Mouse (Mus musculus) heart, embryonic 14.5 days (tissue): ENCODE measurements around the gene Ptgds. TPM values are rescaled to one million over a fixed set of nuclear protein-coding genes. Genes with fewer than 3 reads are reported as not detected.

Experiments used
- ATAC-seq: fragments of 200-750 bp; cut with Nextera tagmentation; 2 replicates; pipeline ENCODE4 v1.8.0; 2017; ENCODE audit warnings: low read depth, moderate TSS enrichment; ENCODE audit not compliant: insufficient number of reproducible peaks, insufficient read depth, low FRiP score
- H3K27ac ChIP-seq, 2 experiments: fragments of 200-500 bp in 1 of 2; fragments of 300-500 bp in 1 of 2; sonication (generic) in 1 of 2; replicated peaks in 1 of 2; 2 replicates each; pipeline ENCODE4 v1.5.1; 2012 to 2014; ENCODE audit warnings: low read depth in 2 of 2, low read length in 2 of 2, control low read depth in 1 of 2, mild to moderate bottlenecking in 1 of 2, mixed read lengths in 1 of 2; ENCODE audit not compliant: control insufficient read depth in 1 of 2, insufficient read depth in 1 of 2
- H3K27me3 ChIP-seq: fragments of 300-500 bp; sonication (generic); 2 replicates; pipeline ENCODE4 v1.6.1; 2014; ENCODE audit warnings: mild to moderate bottlenecking, low read length, control low read depth; ENCODE audit not compliant: control insufficient read depth, insufficient read depth
- H3K36me3 ChIP-seq: fragments of 300-500 bp; sonication (generic); 2 replicates; pipeline ENCODE4 v1.6.1; 2014; ENCODE audit warnings: mild to moderate bottlenecking, control low read depth, low read length, mixed read lengths; ENCODE audit not compliant: control insufficient read depth, insufficient read depth
- H3K4me1 ChIP-seq, 2 experiments: fragments of 200-500 bp in 1 of 2; fragments of 300-500 bp in 1 of 2; sonication (generic) in 1 of 2; 2 replicates each; pipeline ENCODE4 v1.6.1; 2012 to 2014; ENCODE audit warnings: low read length in 2 of 2, control low read depth in 1 of 2, mixed read lengths in 1 of 2; ENCODE audit not compliant: control insufficient read depth in 2 of 2, insufficient read depth in 2 of 2
- H3K4me2 ChIP-seq: fragments of 300-500 bp; sonication (generic); 2 replicates; pipeline ENCODE4 v1.6.1; 2014; ENCODE audit warnings: mild to moderate bottlenecking, low read length
- H3K4me3 ChIP-seq, 2 experiments: fragments of 200-500 bp in 1 of 2; fragments of 300-500 bp in 1 of 2; sonication (generic) in 1 of 2; 2 replicates each; pipeline ENCODE4 v1.5.1; 2012 to 2014; ENCODE audit warnings: low read length in 2 of 2, mild to moderate bottlenecking in 2 of 2, control low read depth in 1 of 2, low read depth in 1 of 2, moderate library complexity in 1 of 2; ENCODE audit not compliant: control insufficient read depth in 1 of 2, insufficient read depth in 1 of 2
- H3K9ac ChIP-seq: fragments of 300-500 bp; sonication (generic); 2 replicates; pipeline ENCODE4 v1.6.1; 2014; ENCODE audit warnings: mild to moderate bottlenecking, low read length
- H3K9me3 ChIP-seq: fragments of 300-500 bp; sonication (generic); 2 replicates; pipeline ENCODE4 v1.6.1; 2016; ENCODE audit warnings: low read length, control low read depth; ENCODE audit not compliant: control insufficient read depth
- WGBS: fragments of 180-500 bp; shearing (Covaris S2); extraction: QIAGEN DNeasy Blood & Tissue Kit; methylation state at CpG from one replicate; pipeline ENCODE4 v1.1.7; 2014; 5-methylcytosine and 5-hydroxymethylcytosine counted together
- polyA plus RNA-seq: library from polyadenylated mRNA; unstranded; fragments of >200 nt; fragmentation: Nextera tagmentation; extraction: Ambion mirVana; gene quantifications from 2 replicates; pipeline ENCODE4 v1.2.1, GENCODE M21; 2014

Ptgds gene
- polyA plus RNA-seq, 1 experiment from 2014 or later = 98.5 TPM

DNA sequence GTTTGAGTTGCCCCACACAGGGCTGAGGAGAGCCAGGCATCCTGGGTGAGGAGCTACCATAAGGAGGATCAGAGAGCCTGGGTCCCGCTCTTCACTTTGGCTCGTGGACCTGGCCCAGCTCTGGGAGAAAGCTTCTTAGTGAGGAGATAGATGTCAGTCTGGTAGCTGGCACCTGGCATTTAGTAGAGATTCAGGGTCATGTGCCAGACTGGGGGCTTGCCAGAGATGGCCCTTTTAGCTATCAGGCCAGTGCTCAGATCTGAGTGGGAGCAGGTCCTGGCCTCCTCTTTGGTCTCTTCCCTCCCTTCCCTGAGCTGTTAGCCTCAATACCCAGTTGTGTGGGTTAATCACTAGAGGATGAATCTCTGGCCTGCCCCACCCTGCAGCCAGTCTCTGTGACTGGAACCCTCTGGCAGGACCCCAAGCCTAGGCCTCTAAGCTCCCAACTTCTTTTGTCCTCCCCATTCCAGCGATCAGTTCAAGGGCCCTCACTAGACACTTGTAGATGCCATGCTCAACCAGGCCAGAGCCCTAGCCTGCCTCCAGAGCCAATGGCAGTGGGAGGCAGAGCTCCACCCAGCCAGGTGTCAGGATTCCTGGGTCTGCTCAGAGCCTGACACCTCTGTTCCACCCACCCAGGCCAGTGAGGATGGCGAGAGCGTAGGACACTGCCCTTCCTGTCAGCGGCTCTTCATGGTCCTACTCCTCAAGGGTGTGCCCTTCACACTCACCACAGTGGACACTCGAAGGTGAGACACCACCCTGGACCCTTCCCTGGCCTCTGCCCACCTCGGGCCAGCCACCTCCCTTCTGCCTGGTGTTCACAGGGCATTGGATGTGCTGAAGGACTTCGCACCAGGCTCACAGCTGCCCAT is 12.6 kb downstream of the Ptgds start:
- H3K4me3 ChIP-seq = no peak overlapping the region
- no peaks in the 10 kb centered on the region for H3K9me3 ChIP-seq
- H3K4me1 ChIP-seq = peaks cover 14 to 31% of the 10 kb centered on the region in 2 experiments
- no peak overlapping the region for H3K9ac ChIP-seq
- WGBS = 85% methylated on average over 9 of the region's 9 CpGs
- no peak for ATAC-seq
- no peak overlapping the region for H3K4me2 ChIP-seq
- H3K27ac ChIP-seq = no peak overlapping the region
- H3K27me3 ChIP-seq = no peaks in the 10 kb centered on the region
- H3K36me3 ChIP-seq = peaks cover 21% of the 10 kb centered on the region

DNA sequence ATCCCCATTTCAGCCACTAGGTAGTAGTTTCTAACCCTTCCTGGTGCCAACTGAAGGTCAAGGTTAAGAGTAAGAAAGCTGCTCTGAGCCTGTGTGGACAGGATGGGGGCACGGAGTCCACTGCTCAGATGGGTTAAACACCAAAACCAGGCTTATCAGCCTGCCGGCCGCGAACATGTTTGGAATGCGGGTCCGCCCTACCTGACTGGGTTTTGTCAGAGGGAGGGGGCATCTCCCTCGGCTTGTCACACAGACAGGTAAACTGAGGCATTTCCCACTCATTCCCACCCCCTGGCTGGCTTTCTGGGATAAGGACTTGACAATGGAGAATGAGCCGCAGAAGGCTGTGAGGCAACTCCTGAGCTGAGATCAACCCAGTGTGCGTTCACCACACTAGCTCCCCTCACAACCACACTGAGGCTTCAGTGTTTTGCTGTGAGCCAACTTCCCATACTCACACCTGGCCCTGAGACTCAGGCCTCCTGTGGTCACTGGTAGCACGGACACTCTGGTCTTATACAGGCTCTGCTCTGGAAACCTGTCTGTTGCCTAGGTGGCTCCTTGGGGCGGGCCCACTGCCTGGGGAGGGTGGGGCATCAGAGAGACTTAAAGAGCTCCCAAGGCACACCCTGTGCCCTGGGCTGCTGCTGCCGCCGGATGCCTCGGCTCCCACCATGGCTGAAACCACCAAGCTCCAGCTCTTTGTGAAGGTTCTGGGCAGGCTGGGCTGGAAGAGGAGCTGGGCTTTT is 13.5 kb downstream of the Ptgds start, which contains the start of gene Clic3:
Gene Clic3, plus strand, starts transcription at position 634 of the 749 bp plus-strand sequence.
- WGBS = 40% methylated on average over 14 of the region's 14 CpGs
- ATAC-seq = no peak
- Histone ChIP-seq H3K27me3 (no peaks in the 10 kb centered on the region), H3K9ac (no peak within 1 kb of the TSS), H3K9me3 (no peaks in the 10 kb centered on the region), H3K4me2 (no peak within 1 kb of the TSS), H3K4me3 (no peak within 1 kb of the TSS), H3K27ac (no peak within 1 kb of the TSS), H3K36me3 (peaks cover 21% of the 10 kb centered on the region), H3K4me1 (peaks cover 12 to 27% of the 10 kb centered on the region in 2 experiments)

DNA sequence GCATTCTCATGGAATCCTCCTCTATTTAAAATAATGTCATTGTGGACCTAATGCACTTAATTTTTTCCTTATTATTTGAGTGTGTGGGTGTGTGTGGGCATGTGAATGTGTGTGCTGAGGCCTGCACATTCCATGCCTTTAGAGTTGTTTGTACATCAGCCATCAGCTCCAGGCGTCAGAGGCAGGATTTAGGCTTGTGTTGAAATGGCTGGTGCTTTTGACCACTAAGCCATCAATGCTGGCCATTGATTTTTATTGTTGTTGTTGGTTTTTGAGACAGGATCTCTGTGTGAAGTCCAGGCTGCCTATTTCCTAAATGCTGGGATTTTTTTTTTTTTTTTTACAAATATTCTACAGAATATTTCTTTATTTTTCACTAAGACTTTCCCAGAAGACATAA is 16.9 kb downstream of the Ptgds start:
- Histone ChIP-seq H3K4me2 (no peak overlapping the region), H3K4me3 (no peak overlapping the region), H3K4me1 (peaks cover 0 to 7% of the 10 kb centered on the region in 2 experiments; a peak in 2 of 4 replicates), H3K27me3 (no peaks in the 10 kb centered on the region), H3K9me3 (no peaks in the 10 kb centered on the region), H3K9ac (no peak overlapping the region), H3K36me3 (peaks cover 6% of the 10 kb centered on the region), H3K27ac (no peak overlapping the region)
- WGBS = 55% methylated on average over 1 of the region's 1 CpGs
- no peak for ATAC-seq

DNA sequence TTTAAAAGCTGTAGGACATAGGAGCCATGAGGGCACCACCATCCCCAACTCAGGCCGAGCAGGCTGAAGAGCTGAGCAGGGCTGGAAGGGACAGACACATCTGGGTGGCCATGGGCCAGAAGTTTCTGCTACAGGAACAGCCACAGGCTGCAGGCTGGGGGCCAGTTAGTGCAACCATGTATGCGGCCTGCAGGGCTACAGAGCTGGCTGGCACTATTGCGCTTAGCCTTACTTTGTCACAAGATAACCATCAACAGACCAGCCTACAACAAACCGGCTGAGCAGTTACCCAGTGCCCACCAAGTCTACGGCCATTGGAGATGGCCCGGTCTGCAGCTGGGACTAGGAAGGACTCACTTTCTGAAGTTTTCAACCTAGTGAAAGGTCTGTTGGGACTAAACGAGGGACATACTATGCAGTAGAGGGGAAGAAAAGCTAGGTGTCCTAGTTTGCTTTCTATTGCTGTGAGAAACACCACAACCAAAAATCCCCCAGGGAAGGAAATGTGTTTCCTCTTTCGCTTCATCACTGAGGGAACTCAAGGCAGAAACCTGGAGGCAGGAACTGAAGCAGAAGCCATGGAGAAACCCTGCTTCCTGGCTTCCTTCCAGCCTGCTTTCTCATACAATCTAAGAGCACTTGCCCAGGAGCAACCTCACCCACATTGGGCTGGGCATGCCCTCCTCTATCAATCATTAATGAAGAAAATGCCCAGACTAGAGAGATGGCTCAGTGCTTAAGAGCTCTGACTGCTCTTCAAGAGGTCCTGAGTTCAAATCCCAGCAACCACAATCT is 18.8 kb downstream of the Ptgds start:
- WGBS = 79% methylated on average over 8 of the region's 8 CpGs
- Histone ChIP-seq H3K4me1 (peaks cover 0 to 2% of the 10 kb centered on the region in 2 experiments; a peak in 1 of 4 replicates), H3K4me2 (no peak overlapping the region), H3K36me3 (no peaks in the 10 kb centered on the region), H3K4me3 (no peak overlapping the region), H3K9me3 (no peaks in the 10 kb centered on the region), H3K27ac (no peak overlapping the region), H3K9ac (no peak overlapping the region), H3K27me3 (no peaks in the 10 kb centered on the region)
- no peak for ATAC-seq

DNA sequence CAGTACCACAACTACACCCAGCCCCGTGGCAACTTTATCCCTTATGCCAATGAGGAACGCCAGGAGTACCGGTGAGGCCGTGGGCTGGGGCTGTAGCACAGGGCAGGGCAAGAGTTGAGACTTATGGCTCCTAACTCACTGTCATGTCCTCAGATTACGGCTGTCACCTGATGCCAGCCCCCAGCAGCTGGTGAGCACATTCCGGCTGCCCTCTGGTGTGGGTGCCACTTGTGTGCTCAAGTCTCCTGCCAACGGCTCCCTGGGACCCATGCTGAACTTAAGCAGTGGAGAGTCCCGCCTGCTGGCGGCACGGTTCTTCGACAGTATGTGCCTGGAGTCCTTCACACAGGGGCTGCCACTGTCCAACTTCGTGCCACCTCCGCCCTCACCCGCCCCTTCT is 27.2 kb downstream of the Ptgds start:
- H3K9me3 ChIP-seq = no peaks in the 10 kb centered on the region
- H3K4me3 ChIP-seq = no peak overlapping the region
- H3K9ac ChIP-seq = no peak overlapping the region
- H3K36me3 ChIP-seq = peaks cover 11% of the 10 kb centered on the region; the same call in 1 of the 2 replicates
- no peaks in the 10 kb centered on the region for H3K4me1 ChIP-seq
- H3K27ac ChIP-seq = no peak overlapping the region
- 81% methylated on average over 14 of the region's 14 CpGs for WGBS
- H3K27me3 ChIP-seq = no peaks in the 10 kb centered on the region
- H3K4me2 ChIP-seq = no peak overlapping the region
- ATAC-seq = no peak

DNA sequence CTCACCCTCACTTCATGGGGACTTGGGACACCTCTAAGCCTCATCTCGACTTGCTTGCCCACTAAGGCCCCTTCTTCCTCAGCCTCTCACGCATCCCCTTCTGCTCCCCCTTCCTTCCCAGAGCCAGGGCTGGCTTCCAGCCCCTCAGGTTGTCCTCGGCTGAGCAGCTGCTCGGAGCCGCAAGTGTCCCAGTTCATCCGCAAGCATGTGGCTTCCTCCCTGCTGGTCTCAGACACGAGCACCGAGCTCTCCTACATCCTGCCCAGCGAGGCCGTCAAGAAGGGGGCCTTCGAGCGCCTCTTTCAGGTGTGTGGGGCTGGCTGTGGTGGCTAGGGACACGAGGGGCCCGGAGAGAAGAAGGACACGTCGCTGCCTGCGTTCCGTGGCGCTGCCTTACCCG is 28.8 kb downstream of the Ptgds start:
- WGBS = 80% methylated on average over 20 of the region's 20 CpGs
- H3K4me2 ChIP-seq = no peak overlapping the region
- no peaks in the 10 kb centered on the region for H3K9me3 ChIP-seq
- H3K4me3 ChIP-seq = no peak overlapping the region
- no peaks in the 10 kb centered on the region for H3K27me3 ChIP-seq
- H3K36me3 ChIP-seq = peaks cover 11% of the 10 kb centered on the region; the same call in 1 of the 2 replicates
- H3K27ac ChIP-seq = no peak overlapping the region
- H3K4me1 ChIP-seq = no peaks in the 10 kb centered on the region
- H3K9ac ChIP-seq = no peak overlapping the region
- ATAC-seq = no peak

DNA sequence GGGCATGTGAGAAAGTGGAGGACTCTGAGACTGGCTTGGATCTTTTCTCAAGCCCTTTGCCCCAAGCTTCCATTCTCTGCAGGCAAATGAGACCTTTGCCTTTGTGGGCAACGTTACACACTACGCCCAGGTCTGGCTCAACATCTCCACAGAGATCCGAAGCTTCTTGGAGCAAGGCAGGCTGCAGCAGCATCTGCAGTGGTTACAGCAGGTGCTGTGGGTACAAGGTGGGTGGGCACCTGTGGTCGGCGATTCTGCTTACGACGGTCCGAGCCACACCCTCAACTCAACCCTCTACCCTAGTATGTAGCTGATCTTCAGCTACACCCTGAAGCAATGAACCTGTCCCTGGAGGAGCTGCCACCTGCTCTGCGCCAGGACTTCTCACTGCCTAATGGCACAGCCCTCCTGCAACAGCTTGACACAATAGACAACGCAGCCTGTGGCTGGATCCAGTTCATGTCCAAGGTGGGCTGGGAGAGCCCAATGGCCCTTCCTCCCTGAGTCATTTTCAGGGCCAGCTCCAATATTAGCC is 33.5 kb downstream of the Ptgds start:
- Histone ChIP-seq H3K27me3 (no peaks in the 10 kb centered on the region), H3K4me1 (no peaks in the 10 kb centered on the region), H3K9me3 (no peaks in the 10 kb centered on the region), H3K4me3 (no peak overlapping the region), H3K9ac (no peak overlapping the region), H3K36me3 (0 out of 2 replicates have a peak, but pooled peaks cover 6% of the 10 kb centered on the region), H3K27ac (no peak overlapping the region), H3K4me2 (no peak overlapping the region)
- ATAC-seq = no peak
- WGBS = 85% methylated on average over 10 of the region's 10 CpGs
